Mouse (Mus musculus): ENCODE results near the gene Pou6f2. TPM values are rescaled to one million over a fixed set of nuclear protein-coding genes. Genes with fewer than 3 reads are reported as not detected.

Pou6f2 gene
- polyA plus RNA-seq, 1 experiment: not detected

GRCm38 (mm10) chr13:18293438-18293837 is 104.0 kb downstream of the Pou6f2 start:
- no peaks in the 10 kb centered on the region for H3K4me1 ChIP-seq (ENCODE audit: control insufficient read depth, insufficient read depth, insufficient read length, low read length)
- no peak overlapping the region for H3K27ac ChIP-seq (replicated peaks; ENCODE audit: low read depth, low read length)
- H3K4me3 ChIP-seq (ENCODE audit: insufficient read depth, low read depth, low read length): no peak overlapping the region

- Histone ChIP-seq H3K4me3 (ENCODE audit: insufficient read depth, low read depth, low read length) (no peak overlapping the region), H3K4me1 (ENCODE audit: control insufficient read depth, insufficient read depth, insufficient read length, low read length) (no peaks in the 10 kb centered on the region), H3K27ac (replicated peaks; ENCODE audit: low read depth, low read length) (no peak overlapping the region)
Measured at GRCm38 (mm10) chr13:18290253-18290914, 107.1 kb downstream of the Pou6f2 start.

- Histone ChIP-seq H3K27ac (replicated peaks; ENCODE audit: low read depth, low read length) (no peak overlapping the region), H3K4me1 (ENCODE audit: control insufficient read depth, insufficient read depth, insufficient read length, low read length) (no peaks in the 10 kb centered on the region), H3K4me3 (ENCODE audit: insufficient read depth, low read depth, low read length) (no peak overlapping the region)
Measured at GRCm38 (mm10) chr13:18287536-18287935, 110.0 kb downstream of the Pou6f2 start.

GRCm38 (mm10) chr13:18282361-18282982 is 115.0 kb downstream of the Pou6f2 start:
- Histone ChIP-seq H3K4me1 (ENCODE audit: control insufficient read depth, insufficient read depth, insufficient read length, low read length) (no peaks in the 10 kb centered on the region), H3K4me3 (ENCODE audit: insufficient read depth, low read depth, low read length) (no peak overlapping the region), H3K27ac (replicated peaks; ENCODE audit: low read depth, low read length) (no peak overlapping the region)

- Histone ChIP-seq H3K27ac (replicated peaks; ENCODE audit: low read depth, low read length) (no peak overlapping the region), H3K4me3 (ENCODE audit: insufficient read depth, low read depth, low read length) (no peak overlapping the region), H3K4me1 (ENCODE audit: control insufficient read depth, insufficient read depth, insufficient read length, low read length) (no peaks in the 10 kb centered on the region)
Measured at GRCm38 (mm10) chr13:18281084-18281483, 116.4 kb downstream of the Pou6f2 start.

- no peak overlapping the region for H3K27ac ChIP-seq (replicated peaks; ENCODE audit: low read depth, low read length)
- no peak overlapping the region for H3K4me3 ChIP-seq (ENCODE audit: insufficient read depth, low read depth, low read length)
- no peaks in the 10 kb centered on the region for H3K4me1 ChIP-seq (ENCODE audit: control insufficient read depth, insufficient read depth, insufficient read length, low read length)
Measured at GRCm38 (mm10) chr13:18253131-18253530, 144.4 kb downstream of the Pou6f2 start.

- H3K4me1 ChIP-seq (ENCODE audit: control insufficient read depth, insufficient read depth, insufficient read length, low read length): no peaks in the 10 kb centered on the region
- H3K27ac ChIP-seq (replicated peaks; ENCODE audit: low read depth, low read length): no peak overlapping the region
- H3K4me3 ChIP-seq (ENCODE audit: insufficient read depth, low read depth, low read length): no peak overlapping the region
Measured at GRCm38 (mm10) chr13:18218566-18219234, 178.8 kb downstream of the Pou6f2 start.

- Histone ChIP-seq H3K27ac (replicated peaks; ENCODE audit: low read depth, low read length) (no peak overlapping the region), H3K4me3 (ENCODE audit: insufficient read depth, low read depth, low read length) (no peak overlapping the region), H3K4me1 (ENCODE audit: control insufficient read depth, insufficient read depth, insufficient read length, low read length) (no peaks in the 10 kb centered on the region)
Measured at GRCm38 (mm10) chr13:18211242-18211641, 186.2 kb downstream of the Pou6f2 start.

- Histone ChIP-seq H3K4me1 (ENCODE audit: control insufficient read depth, insufficient read depth, insufficient read length, low read length) (no peaks in the 10 kb centered on the region), H3K27ac (replicated peaks; ENCODE audit: low read depth, low read length) (no peak overlapping the region), H3K4me3 (ENCODE audit: insufficient read depth, low read depth, low read length) (no peak overlapping the region)
Measured at GRCm38 (mm10) chr13:18204476-18205250, 192.8 kb downstream of the Pou6f2 start.

- Histone ChIP-seq H3K4me1 (ENCODE audit: control insufficient read depth, insufficient read depth, insufficient read length, low read length) (no peaks in the 10 kb centered on the region; the same call in 1 of the 2 replicates), H3K4me3 (ENCODE audit: insufficient read depth, low read depth, low read length) (no peak overlapping the region), H3K27ac (replicated peaks; ENCODE audit: low read depth, low read length) (no peak overlapping the region)
Measured at GRCm38 (mm10) chr13:18174003-18174402, 223.5 kb downstream of the Pou6f2 start.

- Histone ChIP-seq H3K27ac (replicated peaks; ENCODE audit: low read depth, low read length) (no peak overlapping the region), H3K4me3 (ENCODE audit: insufficient read depth, low read depth, low read length) (no peak overlapping the region), H3K4me1 (ENCODE audit: control insufficient read depth, insufficient read depth, insufficient read length, low read length) (no peaks in the 10 kb centered on the region)
Measured at GRCm38 (mm10) chr13:18173021-18173420, 224.5 kb downstream of the Pou6f2 start.

GRCm38 (mm10) chr13:18172334-18172733 is 225.2 kb downstream of the Pou6f2 start:
- Histone ChIP-seq H3K4me1 (ENCODE audit: control insufficient read depth, insufficient read depth, insufficient read length, low read length) (no peaks in the 10 kb centered on the region), H3K27ac (replicated peaks; ENCODE audit: low read depth, low read length) (no peak overlapping the region), H3K4me3 (ENCODE audit: insufficient read depth, low read depth, low read length) (no peak overlapping the region)

- H3K4me1 ChIP-seq (ENCODE audit: control insufficient read depth, insufficient read depth, insufficient read length, low read length): no peaks in the 10 kb centered on the region
Measured at GRCm38 (mm10) chr13:18164182-18164581, 233.3 kb downstream of the Pou6f2 start.

GRCm38 (mm10) chr13:18160566-18160965 is 236.9 kb downstream of the Pou6f2 start:
- H3K27ac ChIP-seq (replicated peaks; ENCODE audit: low read depth, low read length): no peak overlapping the region
- H3K4me3 ChIP-seq (ENCODE audit: insufficient read depth, low read depth, low read length): no peak overlapping the region
- H3K4me1 ChIP-seq (ENCODE audit: control insufficient read depth, insufficient read depth, insufficient read length, low read length): no peaks in the 10 kb centered on the region

More at GRCm38 (mm10) chr13:18164182-18164581, 233.3 kb downstream of the Pou6f2 start:
- H3K27ac ChIP-seq (replicated peaks; ENCODE audit: low read depth, low read length): no peak overlapping the region
- no peak overlapping the region for H3K4me3 ChIP-seq (ENCODE audit: insufficient read depth, low read depth, low read length)

GRCm38 (mm10) chr13:18153949-18154582 is 243.4 kb downstream of the Pou6f2 start:
- H3K27ac ChIP-seq (replicated peaks; ENCODE audit: low read depth, low read length): no peak overlapping the region
- no peak overlapping the region for H3K4me3 ChIP-seq (ENCODE audit: insufficient read depth, low read depth, low read length)
- no peaks in the 10 kb centered on the region for H3K4me1 ChIP-seq (ENCODE audit: control insufficient read depth, insufficient read depth, insufficient read length, low read length)
